Mouse (Mus musculus) hindbrain, postnatal 0 days (tissue): ENCODE results near the gene Pde4d. TPM values are rescaled to one million over a fixed set of nuclear protein-coding genes. Genes with fewer than 3 reads are reported as not detected.

Experiments used
- ATAC-seq: fragments of 200-750 bp; cut with Nextera tagmentation; 2 replicates; pipeline ENCODE4 v1.8.0; 2017; ENCODE audit warnings: mild to moderate bottlenecking, moderate TSS enrichment, moderate library complexity
- DNase-seq: peaks from one replicate; pipeline ENCODE4 v3.0.0-alpha.2; 2015; ENCODE audit warnings: low spot score
- H3K27ac ChIP-seq: fragments of 300-500 bp; sonication (generic); 2 replicates; pipeline ENCODE4 v1.5.1; 2014; ENCODE audit warnings: mild to moderate bottlenecking
- H3K27me3 ChIP-seq: fragments of 300-500 bp; sonication (generic); 2 replicates; pipeline ENCODE4 v1.6.1; 2014; ENCODE audit warnings: low read length, mixed read lengths; ENCODE audit not compliant: insufficient read depth
- H3K36me3 ChIP-seq: fragments of 300-500 bp; sonication (generic); 2 replicates; pipeline ENCODE4 v1.6.1; 2014; ENCODE audit warnings: low read length, mixed read lengths; ENCODE audit not compliant: insufficient read depth
- H3K4me1 ChIP-seq: fragments of 300-500 bp; sonication (generic); 2 replicates; pipeline ENCODE4 v1.6.1; 2014; ENCODE audit warnings: antibody characterized with exemption, low read length, mixed read lengths; ENCODE audit not compliant: insufficient read depth
- H3K4me2 ChIP-seq: fragments of 300-500 bp; sonication (generic); 2 replicates; pipeline ENCODE4 v1.6.1; 2014; ENCODE audit warnings: low read depth, mild to moderate bottlenecking, low read length, moderate library complexity, mixed read lengths
- H3K4me3 ChIP-seq: fragments of 300-500 bp; sonication (generic); 2 replicates; pipeline ENCODE4 v1.5.1; 2014; ENCODE audit warnings: low read length
- H3K9ac ChIP-seq: fragments of 300-500 bp; sonication (generic); replicated peaks from 2 replicates; pipeline ENCODE4 v1.6.1; 2014; ENCODE audit warnings: mild to moderate bottlenecking, low read length, moderate library complexity, mixed read lengths
- H3K9me3 ChIP-seq: fragments of 300-500 bp; sonication (generic); 2 replicates; pipeline ENCODE4 v1.6.1; 2016; ENCODE audit warnings: low read length, mixed read lengths
- CTCF ChIP-seq: IDR thresholded peaks from 2 replicates; pipeline ENCODE4 v1.5.1; 2016; ENCODE audit warnings: antibody characterized with exemption, control low read depth, low read depth
- WGBS: fragments of 180-500 bp; shearing (Covaris S2); extraction: QIAGEN DNeasy Blood & Tissue Kit; methylation state at CpG from one replicate; pipeline ENCODE4 v1.1.7; 2014; 5-methylcytosine and 5-hydroxymethylcytosine counted together
- microRNA counts: library from miRNA; unstranded; fragments of <30 nt; microRNA quantifications from one replicate; lab custom pipeline; 2015
- microRNA-seq, 2 experiments: library from miRNA; unstranded; fragments of <30 nt; microRNA quantifications; one replicate each; pipeline ENCODE4; 2016
- polyA plus RNA-seq: library from polyadenylated mRNA; unstranded; fragments of >200 nt; fragmentation: Nextera tagmentation; extraction: Ambion mirVana; gene quantifications from 2 replicates; pipeline ENCODE4 v1.2.1, GENCODE M21; 2015
- total RNA-seq: library from RNA; depleted of rRNA; stranded (reverse); fragments of >200 nt; gene quantifications from 2 replicates; pipeline ENCODE4 v1.2.3, GENCODE M21; 2014; rRNA removed

The Pde4d gene
- total and polyA plus RNA-seq, 2 experiments from 2014 or later: 19.3 to 77.1 TPM

- H3K27me3 ChIP-seq: no peaks in the 10 kb centered on the region
- 57% methylated on average over 5 of the region's 5 CpGs for WGBS
- peaks cover 9% of the 10 kb centered on the region for H3K4me1 ChIP-seq
- H3K27ac ChIP-seq: no peak overlapping the region
- H3K9ac ChIP-seq: no peak overlapping the region
- DNase-seq: peak; percentile 81
- no peaks in the 10 kb centered on the region for H3K9me3 ChIP-seq
- TF ChIP-seq CTCF: no peak
- no peak overlapping the region for H3K4me3 ChIP-seq
- no peak overlapping the region for H3K4me2 ChIP-seq
- 0 out of 2 replicates have a peak, but pooled peaks have one; percentile 53 for ATAC-seq
- no peaks in the 10 kb centered on the region for H3K36me3 ChIP-seq
Measured at GRCm38 (mm10) chr13:109992775-109993505, 1543.2 kb downstream of the Pde4d start.

DNA sequence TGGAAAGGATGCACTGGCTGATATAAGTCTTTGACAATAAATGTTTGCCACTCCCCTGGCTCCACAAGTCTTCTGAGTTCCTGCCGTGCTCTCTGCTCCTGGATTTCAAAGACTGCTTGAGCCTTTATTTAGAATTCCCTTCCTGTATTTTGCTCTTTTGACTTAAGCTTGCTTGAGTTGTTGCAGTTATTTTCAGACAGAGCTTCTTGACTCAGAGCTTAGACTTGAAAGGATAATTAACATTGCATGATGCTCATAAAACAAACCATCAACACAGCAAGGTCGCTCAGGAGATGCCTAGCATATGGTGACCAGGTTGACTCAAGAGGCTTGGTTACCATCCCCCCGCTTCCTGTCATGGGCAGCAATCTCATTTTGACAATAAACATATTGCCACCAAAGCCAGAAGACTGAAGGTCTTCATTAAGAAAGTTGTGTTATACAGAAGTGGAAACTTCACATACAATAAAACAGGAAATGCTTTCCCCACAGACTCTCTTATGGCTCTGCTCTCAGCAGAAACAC lies 1544.6 kb downstream of the Pde4d start:
- Histone ChIP-seq H3K4me1 (peaks cover 9% of the 10 kb centered on the region), H3K4me3 (no peak overlapping the region), H3K27ac (no peak overlapping the region), H3K9ac (no peak overlapping the region), H3K9me3 (no peaks in the 10 kb centered on the region), H3K4me2 (no peak overlapping the region), H3K27me3 (no peaks in the 10 kb centered on the region), H3K36me3 (no peaks in the 10 kb centered on the region)
- no peak for ATAC-seq
- DNase-seq: no peak
- WGBS: 74% methylated on average over 3 of the region's 3 CpGs
- TF ChIP-seq CTCF: no peak

DNA sequence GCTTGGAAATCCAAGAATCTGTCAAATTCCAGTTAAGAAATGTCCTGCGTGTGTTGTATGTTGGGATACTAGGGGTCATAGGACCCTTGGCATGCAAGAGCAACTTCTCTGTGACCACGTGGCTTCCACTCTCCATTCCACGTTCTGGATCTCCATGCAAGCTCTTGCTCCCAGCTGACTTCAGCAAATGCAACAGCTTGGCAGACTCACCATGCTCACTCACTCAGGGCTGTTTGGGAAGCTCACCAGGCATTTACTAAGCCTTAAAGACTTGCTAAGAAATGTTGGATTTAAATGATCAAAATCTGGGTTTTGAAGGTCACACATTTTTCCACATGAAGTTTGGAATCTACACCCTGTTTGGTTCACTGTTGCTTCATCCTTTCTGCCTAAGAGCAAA lies 1552.3 kb downstream of the Pde4d start:
- no peaks in the 10 kb centered on the region for H3K9me3 ChIP-seq
- H3K36me3 ChIP-seq: no peaks in the 10 kb centered on the region
- no peaks in the 10 kb centered on the region for H3K27me3 ChIP-seq
- WGBS: 87% methylated on average over 3 of the region's 3 CpGs
- ATAC-seq (no peak), DNase-seq (no peak)
- H3K4me1 ChIP-seq: no peaks in the 10 kb centered on the region
- H3K9ac ChIP-seq: no peak overlapping the region
- no peak for TF ChIP-seq CTCF
- H3K27ac ChIP-seq: no peak overlapping the region
- H3K4me2 ChIP-seq: no peak overlapping the region
- H3K4me3 ChIP-seq: no peak overlapping the region

MicroRNAs within 50 kb of the gene (microRNA counts, 519-probe panel; counts per million panel counts)
- 1,283 counts per million, percentile 16 among the panel's probes with 10 or more counts for microRNA mmu-miR-1904 (lab: Ali Mortazavi, UCI)
- microRNA mmu-miR-582-3p (lab: Ali Mortazavi, UCI): not detected
- microRNA mmu-miR-582-5p (lab: Ali Mortazavi, UCI): 3,086 counts per million, percentile 49 among the panel's probes with 10 or more counts

Small RNA genes lying within 50 kb of the gene (microRNA-seq; reads per million reads assigned to microRNA genes)
- gene Mir1904 (0 reads per million in 2 experiments), gene Mir582 (57.6 to 142 reads per million in 2 experiments)

Other genes with a start within 250 kb of the Pde4d start
- 1.7 and 4.0 TPM in 2 replicates for gene Elovl7, start 235.5 kb upstream of the Pde4d start, total RNA-seq
- 5.2 and 6.8 TPM in 2 replicates for gene Elovl7, start 235.5 kb upstream of the Pde4d start, polyA plus RNA-seq
- 1.8 and 5.0 TPM in 2 replicates for gene Depdc1b, start 133.6 kb upstream of the Pde4d start, total RNA-seq
- 0.94 and 1.8 TPM in 2 replicates for gene Depdc1b, start 133.6 kb upstream of the Pde4d start, polyA plus RNA-seq